Mouse (Mus musculus) hindbrain, embryonic 15.5 days (tissue): ENCODE measurements at regions not wholly inside any gene's neighbourhood (a gene's known extent, or its start where the extent isn't known, plus 50 kb on each side); places are given as distances from the start of the nearest gene placed in this dataset.

Experiments used
- ATAC-seq: fragments of 200-750 bp; cut with Nextera tagmentation; 2 replicates; pipeline ENCODE4 v1.8.0; 2017; ENCODE audit warnings: low read depth, moderate number of reproducible peaks, moderate TSS enrichment; ENCODE audit not compliant: low FRiP score
- H3K27ac ChIP-seq: fragments of 300-500 bp; sonication (generic); replicated peaks from 2 replicates; pipeline ENCODE4 v1.5.1; 2015; ENCODE audit warnings: mild to moderate bottlenecking, inconsistent platforms
- H3K27me3 ChIP-seq: fragments of 300-500 bp; sonication (generic); 2 replicates; pipeline ENCODE4 v1.6.1; 2015; ENCODE audit warnings: control low read depth, inconsistent platforms
- H3K36me3 ChIP-seq: fragments of 300-500 bp; sonication (generic); 2 replicates; pipeline ENCODE4 v1.6.1; 2015; ENCODE audit warnings: control low read depth, inconsistent platforms
- H3K4me1 ChIP-seq: fragments of 300-500 bp; sonication (generic); replicated peaks from 2 replicates; pipeline ENCODE4 v1.6.1; 2015; ENCODE audit warnings: control low read depth, inconsistent platforms
- H3K4me2 ChIP-seq: fragments of 300-500 bp; sonication (generic); 2 replicates; pipeline ENCODE4 v1.6.1; 2015; ENCODE audit warnings: moderate library complexity, mild to moderate bottlenecking, inconsistent platforms
- H3K4me3 ChIP-seq: fragments of 300-500 bp; sonication (generic); 2 replicates; pipeline ENCODE4 v1.5.1; 2015; ENCODE audit warnings: mild to moderate bottlenecking, inconsistent platforms
- H3K9ac ChIP-seq: fragments of 300-500 bp; sonication (generic); 2 replicates; pipeline ENCODE4 v1.6.1; 2015; ENCODE audit warnings: inconsistent platforms
- H3K9me3 ChIP-seq: fragments of 300-500 bp; sonication (generic); 2 replicates; pipeline ENCODE4 v1.6.1; 2016; ENCODE audit warnings: control low read depth, inconsistent platforms
- WGBS: fragments of 180-500 bp; shearing (Covaris S2); methylation state at CpG from one replicate; pipeline ENCODE4 v1.1.7; 2015; 5-methylcytosine and 5-hydroxymethylcytosine counted together

GRCm38 (mm10) chr16:50508673-50509528, 76.7 kb upstream of the Bbx start:
- no peaks in the 10 kb centered on the region for H3K4me1 ChIP-seq
- 73% methylated on average over 14 of the region's 14 CpGs for WGBS
- no peaks in the 10 kb centered on the region for H3K9me3 ChIP-seq
- H3K27me3 ChIP-seq = no peaks in the 10 kb centered on the region
- no peak overlapping the region for H3K4me3 ChIP-seq
- H3K4me2 ChIP-seq = no peak overlapping the region
- no peak overlapping the region for H3K27ac ChIP-seq
- ATAC-seq = no peak
- no peak overlapping the region for H3K9ac ChIP-seq
- no peaks in the 10 kb centered on the region for H3K36me3 ChIP-seq

GRCm38 (mm10) chr16:50504619-50505018, 72.4 kb upstream of the Bbx start:
- 69% methylated on average over 3 of the region's 3 CpGs for WGBS
- Histone ChIP-seq H3K9me3 (no peaks in the 10 kb centered on the region), H3K4me1 (no peaks in the 10 kb centered on the region), H3K4me2 (no peak overlapping the region), H3K9ac (no peak overlapping the region), H3K4me3 (no peak overlapping the region), H3K27me3 (no peaks in the 10 kb centered on the region), H3K36me3 (no peaks in the 10 kb centered on the region), H3K27ac (no peak overlapping the region)
- ATAC-seq = no peak

GRCm38 (mm10) chr16:50498909-50499308, 66.7 kb upstream of the Bbx start:
- no peak for ATAC-seq
- Histone ChIP-seq H3K36me3 (no peaks in the 10 kb centered on the region), H3K4me1 (no peaks in the 10 kb centered on the region), H3K4me2 (no peak overlapping the region), H3K9me3 (no peaks in the 10 kb centered on the region), H3K27ac (no peak overlapping the region), H3K4me3 (no peak overlapping the region), H3K9ac (no peak overlapping the region), H3K27me3 (no peaks in the 10 kb centered on the region)
- WGBS = 71% methylated on average over 7 of the region's 7 CpGs

GRCm38 (mm10) chr16:50493662-50494061, 61.5 kb upstream of the Bbx start:
- no peaks in the 10 kb centered on the region for H3K4me1 ChIP-seq
- no peak overlapping the region for H3K4me3 ChIP-seq
- H3K27ac ChIP-seq = no peak overlapping the region
- H3K4me2 ChIP-seq = no peak overlapping the region
- H3K9ac ChIP-seq = no peak overlapping the region
- no peaks in the 10 kb centered on the region for H3K36me3 ChIP-seq
- H3K9me3 ChIP-seq = no peaks in the 10 kb centered on the region
- WGBS = 96% methylated on average over 2 of the region's 2 CpGs
- ATAC-seq = no peak
- no peaks in the 10 kb centered on the region for H3K27me3 ChIP-seq

GRCm38 (mm10) chr16:50489244-50489643, 57.1 kb upstream of the Bbx start:
- H3K9me3 ChIP-seq = no peaks in the 10 kb centered on the region
- H3K4me2 ChIP-seq = no peak overlapping the region
- no peak for ATAC-seq
- WGBS = 90% methylated on average over 6 of the region's 6 CpGs
- no peak overlapping the region for H3K27ac ChIP-seq
- H3K9ac ChIP-seq = no peak overlapping the region
- H3K4me1 ChIP-seq = no peaks in the 10 kb centered on the region
- H3K36me3 ChIP-seq = no peaks in the 10 kb centered on the region
- H3K4me3 ChIP-seq = no peak overlapping the region
- no peaks in the 10 kb centered on the region for H3K27me3 ChIP-seq

- ATAC-seq = no peak
- Histone ChIP-seq H3K27ac (no peak overlapping the region), H3K4me1 (0 out of 2 replicates have a peak, but pooled peaks cover 2% of the 10 kb centered on the region), H3K4me2 (no peak overlapping the region), H3K9me3 (no peaks in the 10 kb centered on the region), H3K9ac (no peak overlapping the region), H3K36me3 (no peaks in the 10 kb centered on the region), H3K27me3 (no peaks in the 10 kb centered on the region), H3K4me3 (no peak overlapping the region)
- WGBS = 28% methylated on average over 9 of the region's 9 CpGs
Measured at GRCm38 (mm10) chr16:50482360-50482786, 50.2 kb upstream of the Bbx start.
